Mouse (Mus musculus) olfactory bulb, adult 2 months (tissue): ENCODE results near the gene Gm20509.

Experiments
- CTCF ChIP-seq: fragments of 200-500 bp; IDR thresholded peaks from 2 replicates; pipeline ENCODE4 v1.5.1; 2012; ENCODE audit warnings: low read depth, mild to moderate bottlenecking, low read length, moderate library complexity; ENCODE audit not compliant: insufficient read depth
- POLR2A ChIP-seq: fragments of 200-500 bp; IDR thresholded peaks from 2 replicates; pipeline ENCODE4 v1.6.1; 2012; ENCODE audit warnings: mild to moderate bottlenecking, low read depth, low read length, moderate library complexity; ENCODE audit not compliant: insufficient read depth

GRCm38 (mm10) chr9:73087121-73087520 lies 15.1 kb upstream of the Gm20509 start:
- TF ChIP-seq CTCF (no peak), POLR2A (no peak)
